Mouse (Mus musculus) ES-Bruce4 (cell line): ENCODE results near the gene Runx2.

Source experiments
- CTCF ChIP-seq: IDR thresholded peaks from one replicate; pipeline ENCODE4 v1.8.1; 2011; ENCODE audit warnings: low read depth, low read length
- EP300 ChIP-seq: IDR thresholded peaks from 2 replicates; pipeline ENCODE4 v1.6.1; 2011; ENCODE audit warnings: low read depth, low read length; ENCODE audit not compliant: insufficient read depth
- POLR2A ChIP-seq: IDR thresholded peaks from one replicate; pipeline ENCODE4 v1.8.1; 2011; ENCODE audit warnings: low read length; ENCODE audit not compliant: insufficient read depth

GRCm38 (mm10) chr17:44463679-44464078, 350.9 kb downstream of the Runx2 start:
- no peak for TF ChIP-seq EP300
- no peak for TF ChIP-seq CTCF
- no peak for TF ChIP-seq POLR2A
